Mouse (Mus musculus): ENCODE measurements around the gene Cox14.
"Not testable (repeated sequence)": the region's sequence is repeated elsewhere in the genome, so short reads cannot be mapped to it uniquely, and the experiment has no call there.

Cox14 gene

GRCm38 (mm10) chr15:99727039-99727438, 1.6 kb downstream of the Cox14 start:
- DNase-seq (ENCODE audit: low spot score), result not testable (repeated sequence)

GRCm38 (mm10) chr15:99727525-99727924, 2.1 kb downstream of the Cox14 start:
- no peak for DNase-seq (ENCODE audit: low spot score)

GRCm38 (mm10) chr15:99728211-99728610, 2.8 kb downstream of the Cox14 start:
- DNase-seq (ENCODE audit: low spot score), result no peak

GRCm38 (mm10) chr15:99729056-99729783, 3.8 kb downstream of the Cox14 start:
- DNase-seq (ENCODE audit: low spot score), result no peak

- DNase-seq (ENCODE audit: low spot score), result no peak
Observed at GRCm38 (mm10) chr15:99731167-99731566, 5.7 kb downstream of the Cox14 start.

GRCm38 (mm10) chr15:99731678-99732077, 6.3 kb downstream of the Cox14 start:
- no peak for DNase-seq (ENCODE audit: low spot score)

GRCm38 (mm10) chr15:99733186-99733585, 7.8 kb downstream of the Cox14 start:
- no peak for DNase-seq (ENCODE audit: low spot score)

- peak; percentile 100 for DNase-seq (ENCODE audit: low spot score)
Observed at GRCm38 (mm10) chr15:99735631-99736030, 10.2 kb downstream of the Cox14 start.

- no peak for DNase-seq (ENCODE audit: low spot score)
Observed at GRCm38 (mm10) chr15:99736675-99737074, 11.3 kb downstream of the Cox14 start.

- no peak for DNase-seq (ENCODE audit: low spot score)
Observed at GRCm38 (mm10) chr15:99740229-99740628, 14.8 kb downstream of the Cox14 start.

GRCm38 (mm10) chr15:99754204-99754603, 28.8 kb downstream of the Cox14 start:
- DNase-seq (ENCODE audit: low spot score), result no peak

- DNase-seq (ENCODE audit: low spot score), result no peak
Observed at GRCm38 (mm10) chr15:99767467-99767866, 42.0 kb downstream of the Cox14 start.

- DNase-seq (ENCODE audit: low spot score), result no peak
Observed at GRCm38 (mm10) chr15:99768761-99769160, 43.3 kb downstream of the Cox14 start.

GRCm38 (mm10) chr15:99771004-99771500, 45.6 kb downstream of the Cox14 start:
- no peak for DNase-seq (ENCODE audit: low spot score)

- DNase-seq (ENCODE audit: low spot score), result peak; percentile 32
Observed at GRCm38 (mm10) chr15:99771601-99772276, 46.3 kb downstream of the Cox14 start.

- DNase-seq (ENCODE audit: low spot score), result peak; percentile 93
Observed at GRCm38 (mm10) chr15:99772277-99772880, 47.0 kb downstream of the Cox14 start.

GRCm38 (mm10) chr15:99772881-99772924, 47.3 kb downstream of the Cox14 start, which contains the start of gene Cers5:
Cers5 (minus strand) TSS chr15:99772885.
- not testable (repeated sequence) for DNase-seq (ENCODE audit: low spot score)

GRCm38 (mm10) chr15:99772925-99773324, 47.5 kb downstream of the Cox14 start:
- DNase-seq (ENCODE audit: low spot score), result no peak

Data from lung, postnatal 25 days (tissue).